Mouse (Mus musculus) CD8-positive naive resting alpha-beta T cell, adult 2 months (primary cell): ENCODE measurements around the gene Clec2g.
"Not testable (repeated sequence)": the region's sequence is repeated elsewhere in the genome, so short reads cannot be mapped to it uniquely, and the experiment has no call there.

ENCODE experiments used
- DNase-seq, 2 experiments: peaks; one replicate each; pipeline ENCODE4 v3.0.0; 2022; ENCODE audit warnings: low read depth in 2 of 2, low spot score in 2 of 2

Clec2g gene

DNA sequence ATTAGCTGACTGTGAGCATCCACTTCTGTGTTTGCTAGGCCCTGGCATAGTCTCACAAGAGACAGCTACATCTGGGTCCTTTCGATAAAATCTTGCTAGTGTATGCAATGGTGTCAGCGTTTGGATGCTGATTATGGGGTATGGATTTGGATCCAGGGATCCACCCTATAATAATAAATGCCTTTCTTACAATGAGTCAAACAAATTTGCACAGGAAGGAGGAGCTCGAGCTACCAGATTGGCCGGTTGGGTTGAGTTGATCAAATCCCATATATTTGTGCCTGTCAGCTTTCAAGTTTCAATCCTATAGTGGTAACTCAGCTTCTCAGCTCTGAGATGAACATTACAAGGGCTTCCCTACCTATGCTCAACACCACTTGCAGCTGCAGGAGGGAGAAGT lies at the start of gene Clec2g:
TSS of gene Clec2g (plus strand) at position 301 of the 400 bp plus-strand sequence.
- not testable (repeated sequence) for DNase-seq

- DNase-seq = peak; percentile 79 to 81
These were observed 46.9 kb upstream of the Clec2g start, which contains the start of gene Clec2i for GRCm38 (mm10) chr6:128887091-128887790. Gene Clec2i (plus strand): TSS chr6:128887588.

GRCm38 (mm10) chr6:128888834-128889233 lies 45.3 kb upstream of the Clec2g start:
- peak; percentile 61 to 68 for DNase-seq

DNA sequence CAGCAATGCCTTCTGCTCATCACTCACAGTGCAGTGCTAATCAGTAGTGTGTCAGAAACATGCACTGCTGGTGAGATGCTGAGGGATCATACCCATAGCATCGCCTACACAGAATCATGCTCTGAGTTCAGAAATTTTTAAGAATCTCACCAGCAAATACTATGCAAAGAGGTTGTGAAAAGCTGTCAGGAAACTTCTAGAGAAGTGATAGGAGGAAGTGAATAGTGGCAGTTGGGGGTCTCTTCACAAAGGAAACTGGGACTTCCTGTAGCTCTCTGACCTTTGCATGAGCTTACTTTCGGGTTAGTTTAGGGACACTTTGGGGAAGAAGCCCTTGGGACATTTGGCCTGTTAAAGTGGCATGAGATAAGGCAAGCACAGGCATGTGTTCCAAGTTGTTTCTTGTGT lies 43.2 kb upstream of the Clec2g start, which contains the start of gene BC035044:
TSS of gene BC035044 (minus strand) at position 179 of the 408 bp plus-strand sequence.
- DNase-seq = no peak

GRCm38 (mm10) chr6:128895404-128896001 lies 38.7 kb upstream of the Clec2g start:
- DNase-seq = no peak

- no peak for DNase-seq
These were observed 34.1 kb upstream of the Clec2g start for GRCm38 (mm10) chr6:128900044-128900443.

- not testable (repeated sequence) for DNase-seq
These were observed 33.2 kb upstream of the Clec2g start for GRCm38 (mm10) chr6:128900796-128901552.

GRCm38 (mm10) chr6:128913598-128914254 lies 20.5 kb upstream of the Clec2g start:
- no peak for DNase-seq

GRCm38 (mm10) chr6:128917322-128917721 lies 16.9 kb upstream of the Clec2g start:
- DNase-seq = no peak

- no peak for DNase-seq
These were observed 1.1 kb upstream of the Clec2g start for GRCm38 (mm10) chr6:128933050-128933449.

DNA sequence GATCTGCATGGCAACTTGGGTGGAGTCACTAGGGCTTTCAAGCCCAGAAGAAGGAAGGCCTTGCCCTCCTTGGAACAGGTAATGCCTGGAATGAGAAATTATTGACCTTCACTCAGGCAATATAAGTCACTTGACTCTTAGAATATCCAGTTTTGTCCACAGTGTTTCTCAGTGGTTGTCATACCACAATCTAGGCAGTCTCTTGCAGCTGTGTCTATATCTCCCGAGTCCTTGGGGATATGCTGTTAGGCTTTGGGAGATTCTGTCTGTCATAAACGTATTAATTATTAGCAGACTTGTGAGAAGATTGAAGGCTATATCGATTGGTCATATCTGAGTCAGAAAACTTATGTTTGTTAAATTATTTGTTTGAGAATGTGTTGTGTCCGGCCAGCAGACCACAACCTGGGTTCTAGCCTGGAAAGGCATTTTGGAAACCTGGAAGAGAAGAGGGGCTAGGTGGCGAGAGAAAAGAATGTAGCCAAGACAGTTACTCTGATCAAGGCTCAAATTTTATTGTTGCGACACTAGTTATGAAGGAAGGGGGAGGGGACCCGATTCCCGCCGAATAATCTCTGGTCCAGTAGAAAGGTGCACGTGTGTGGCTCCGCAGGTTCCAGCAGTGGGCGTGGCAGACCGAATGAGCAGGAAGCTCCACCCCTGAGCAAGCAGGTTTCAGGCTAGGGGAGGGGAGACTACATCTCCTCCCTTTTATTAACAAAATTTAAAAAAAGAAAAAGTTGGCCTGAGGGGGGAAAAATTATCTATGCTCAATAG lies 1.9 kb downstream of the Clec2g start:
- not testable (repeated sequence) for DNase-seq

GRCm38 (mm10) chr6:128941646-128942421 lies 7.7 kb downstream of the Clec2g start:
- DNase-seq = no peak

DNA sequence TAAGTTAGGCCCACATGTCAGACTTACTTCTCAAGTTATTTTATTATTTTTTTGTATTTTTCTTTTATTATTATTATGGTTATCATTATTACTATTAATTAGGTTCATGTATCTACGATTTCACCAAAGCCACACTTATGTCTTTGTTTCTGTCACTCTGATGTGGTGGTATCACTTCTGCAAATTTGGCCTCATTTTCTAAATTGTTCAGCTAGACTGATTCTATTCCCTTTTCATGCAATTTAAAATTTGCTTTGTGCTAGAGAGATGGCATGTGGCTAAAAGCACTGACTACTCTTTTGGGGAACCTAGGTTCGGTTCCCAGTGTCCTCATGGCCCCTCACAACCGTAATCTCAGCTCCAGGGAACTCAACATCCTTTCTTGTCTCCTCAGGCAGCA lies 11.4 kb downstream of the Clec2g start:
- no peak for DNase-seq

GRCm38 (mm10) chr6:128961110-128961509 lies 26.9 kb downstream of the Clec2g start:
- no peak for DNase-seq

DNA sequence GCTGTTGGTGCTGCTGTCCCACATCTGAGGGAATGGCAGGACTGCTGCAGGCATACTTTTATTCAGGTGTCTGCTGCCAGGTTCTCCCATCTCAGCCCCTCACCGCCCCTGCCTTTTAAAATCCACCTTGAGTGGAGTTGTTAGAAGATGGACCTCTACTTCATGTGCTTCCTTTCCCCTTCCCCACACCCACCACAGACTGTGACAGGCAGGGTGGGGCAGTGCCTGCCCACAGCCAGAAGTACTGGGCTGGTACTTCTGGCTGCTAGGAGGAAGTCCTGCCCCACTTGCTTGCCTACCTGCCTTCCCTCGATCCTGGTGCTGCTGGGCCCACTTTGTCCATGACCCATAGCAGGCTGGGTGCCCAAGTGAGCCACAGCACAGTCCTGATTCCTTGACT lies 27.9 kb downstream of the Clec2g start:
- DNase-seq = not testable (repeated sequence)

GRCm38 (mm10) chr6:128964519-128964918 lies 30.3 kb downstream of the Clec2g start:
- DNase-seq = no peak

GRCm38 (mm10) chr6:128968463-128968862 lies 34.3 kb downstream of the Clec2g start:
- no peak for DNase-seq

DNA sequence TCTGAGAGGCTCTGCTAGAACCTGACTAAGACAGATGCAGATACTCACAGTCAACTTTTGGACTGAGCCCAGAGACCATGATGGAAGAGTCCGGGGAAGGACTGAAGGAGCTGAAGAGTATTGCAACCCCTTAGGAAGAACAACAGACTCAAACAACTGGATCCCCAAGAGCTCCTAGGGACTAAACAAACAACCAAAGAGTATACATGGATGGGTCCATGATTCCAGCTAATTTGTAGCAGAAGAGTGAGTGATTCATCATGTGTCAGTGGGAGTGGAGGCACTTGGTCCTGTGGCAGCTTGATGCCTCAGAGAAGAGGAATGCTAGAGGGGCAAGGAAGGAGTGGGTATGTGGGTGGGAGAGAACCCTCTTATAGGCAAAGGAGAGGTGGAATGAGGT lies 35.6 kb downstream of the Clec2g start:
- no peak for DNase-seq

DNA sequence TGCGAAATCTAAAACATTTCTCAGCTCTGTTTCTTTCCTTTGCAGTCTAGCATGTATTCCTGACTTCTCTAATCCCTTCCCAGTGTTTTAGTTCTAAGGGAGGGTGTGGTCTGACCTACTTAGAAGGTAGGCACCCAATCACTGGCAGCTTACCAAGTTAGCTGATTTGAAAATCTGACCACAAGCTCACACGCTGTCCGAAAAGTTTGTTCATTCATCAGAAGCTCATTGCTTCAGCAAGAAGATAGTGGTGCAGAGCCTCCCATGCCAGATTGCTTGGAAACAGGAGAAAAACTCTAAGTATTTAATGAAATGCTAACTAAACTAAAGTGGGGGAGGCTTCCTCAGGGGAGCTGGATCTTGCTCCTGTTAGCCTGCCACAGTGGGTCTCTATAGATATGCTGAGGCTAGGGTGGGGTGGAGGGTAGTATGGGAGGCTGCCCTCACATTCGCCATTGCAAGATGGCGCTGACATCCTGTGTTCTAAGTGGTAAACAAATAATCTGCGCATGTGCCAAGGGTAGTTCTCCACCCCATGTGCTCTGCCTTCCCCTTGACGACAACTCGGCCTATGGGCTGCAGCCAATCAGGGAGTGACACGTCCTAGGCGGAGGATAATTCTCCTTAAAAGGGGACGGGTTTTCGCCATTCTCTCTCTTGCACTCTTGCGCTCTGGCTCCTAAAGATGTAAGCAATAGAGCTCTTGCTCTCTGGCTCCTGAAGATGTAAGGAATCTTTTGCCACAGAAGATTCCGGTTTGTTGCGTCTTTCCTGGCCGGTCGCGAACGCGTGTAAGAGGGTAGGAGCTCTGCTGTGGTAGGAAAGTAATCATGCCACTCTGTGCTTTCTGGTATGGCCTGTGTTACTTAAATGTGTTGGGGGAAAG lies 36.6 kb downstream of the Clec2g start:
- not testable (repeated sequence) for DNase-seq
